In genomic region chr17:70527101-70527500, GRCm38 (mm10) we compare ENCODE assay signal across 9 mouse cellular contexts.
DNase-seq lines count a peak whose midpoint lies in the region; ATAC-seq and TF ChIP-seq lines count a peak whose summit lies in the region.
"Had no signal": no experiment of that assay in that cellular context is flagged by ENCODE, and none has a peak within 500 bp of the region (broad histone marks: within the 10 kb centered on the region; RNA-seq: fewer than 3 reads in every experiment).

No protein-coding gene starts in this region.

- no peaks in the 10 kb centered on the region for H3K27me3 ChIP-seq in kidney, embryonic 16.5 days (ENCODE audit: insufficient read depth, low read length)

- no peak overlapping the region for H3K4me2 ChIP-seq in kidney, embryonic 16.5 days (replicated peaks; ENCODE audit: low read depth, low read length)
- H3K4me2 ChIP-seq: heart, embryonic 13.5 days had no signal

- no peak overlapping the region for H3K4me3 ChIP-seq in embryonic fibroblast, embryonic 13.5 days (ENCODE audit: insufficient read depth, low read length)
- H3K4me3 ChIP-seq in kidney, embryonic 16.5 days (ENCODE audit: low read length) = no peak overlapping the region
- H3K4me3 ChIP-seq: heart, embryonic 13.5 days had no signal

- no peaks in the 10 kb centered on the region for H3K4me1 ChIP-seq in embryonic fibroblast, embryonic 13.5 days (ENCODE audit: control insufficient read depth, insufficient read depth, low read length)
- peaks cover 19% of the 10 kb centered on the region for H3K4me1 ChIP-seq in kidney, embryonic 16.5 days (ENCODE audit: insufficient read depth, low read length)

- no peaks in the 10 kb centered on the region for H3K36me3 ChIP-seq in kidney, embryonic 16.5 days (ENCODE audit: insufficient read depth, low read length)
- H3K36me3 ChIP-seq: heart, embryonic 13.5 days had no signal

- intact Hi-C loops in gastrocnemius, postnatal 36 days (cut with DNase I) = loop anchor here (2.0 kb wide), 1 partner anchor 106 kb away; no protein-coding TSS in a partner anchor

- peak; percentile 35; the same call in 1 of the 2 replicates for TF ChIP-seq CTCF in embryonic fibroblast, embryonic 13.5 days (IDR thresholded peaks at IDR 0.05; ENCODE audit: borderline replicate concordance, insufficient read depth, low read length)

- TF ChIP-seq POLR2A in embryonic fibroblast, embryonic 13.5 days (IDR thresholded peaks at IDR 0.05; ENCODE audit: low read depth, low read length) = no peak

- H3K27ac ChIP-seq in embryonic fibroblast, embryonic 13.5 days (ENCODE audit: insufficient read depth, low read length) = no peak overlapping the region
- no peak overlapping the region for H3K27ac ChIP-seq in kidney, embryonic 16.5 days (ENCODE audit: low read length)
- H3K27ac ChIP-seq: heart, embryonic 13.5 days had no signal

- ATAC-seq in kidney, embryonic 16.5 days (ENCODE audit: low FRiP score, low TSS enrichment) = peak; percentile 75; the same call in 1 of the 2 replicates
- no peak for ATAC-seq in erythroblast, adult 5-6 weeks (replicated peaks; ENCODE audit: low FRiP score, poor library complexity, severe bottlenecking)

- WGBS in kidney, embryonic 16.5 days = 44% methylated on average over 9 of the region's 9 CpGs

- no peaks in the 10 kb centered on the region for H3K9me3 ChIP-seq in kidney, embryonic 16.5 days (ENCODE audit: low read length)
- H3K9me3 ChIP-seq: heart, embryonic 13.5 days had no signal

- H3K9ac ChIP-seq in kidney, embryonic 16.5 days (replicated peaks; ENCODE audit: low read length) = no peak overlapping the region
- H3K9ac ChIP-seq: heart, embryonic 13.5 days had no signal

- DNase-seq in gastrocnemius, adult 18-20 months (ENCODE audit: low spot score) = peak; percentile 5
- DNase-seq in gastrocnemius, postnatal 36 days = no peak
- peak; percentile 5 to 6 for DNase-seq in urinary bladder, postnatal 36 days (ENCODE audit: low spot score in 2 of 2)
- DNase-seq in urinary bladder, postnatal 4 days (ENCODE audit: low spot score in 2 of 2) = no peak
- DNase-seq in lung, postnatal 36 days = peak; percentile 6

Comparison
In these comparisons a context has a peak if more than half of its experiments do, and no peak if none do; other contexts are left out.
1. DNase-seq: peak in gastrocnemius, adult 18-20 months (single experiment), urinary bladder, postnatal 36 days (2 of 2) and lung, postnatal 36 days (single experiment); none in gastrocnemius, postnatal 36 days (0 of 2) and urinary bladder, postnatal 4 days (0 of 2).